Mouse (Mus musculus) stomach, embryonic 14.5 days (tissue): ENCODE results near the gene Nr1i2. TPM values are rescaled to one million over a fixed set of nuclear protein-coding genes. Genes with fewer than 3 reads are reported as not detected.

Source experiments
- ATAC-seq: fragments of 200-750 bp; cut with Nextera tagmentation; 2 replicates; pipeline ENCODE4 v1.8.0; 2017; ENCODE audit warnings: low read depth, moderate TSS enrichment; ENCODE audit not compliant: insufficient number of reproducible peaks, insufficient read depth, low FRiP score
- H3K27ac ChIP-seq: fragments of 300-500 bp; sonication (generic); 2 replicates; pipeline ENCODE4 v1.5.1; 2014; ENCODE audit warnings: mild to moderate bottlenecking, low read length, moderate library complexity, mixed read lengths
- H3K27me3 ChIP-seq: fragments of 300-500 bp; sonication (generic); 2 replicates; pipeline ENCODE4 v1.6.1; 2014; ENCODE audit warnings: low read length, control low read depth, mixed read lengths; ENCODE audit not compliant: control insufficient read depth, insufficient read depth
- H3K36me3 ChIP-seq: fragments of 300-500 bp; sonication (generic); 2 replicates; pipeline ENCODE4 v1.6.1; 2014; ENCODE audit warnings: mild to moderate bottlenecking, control low read depth, low read length, moderate library complexity, mixed read lengths; ENCODE audit not compliant: control insufficient read depth, insufficient read depth
- H3K4me1 ChIP-seq: fragments of 300-500 bp; sonication (generic); 2 replicates; pipeline ENCODE4 v1.6.1; 2014; ENCODE audit warnings: low read length, control low read depth, mixed read lengths; ENCODE audit not compliant: control insufficient read depth, insufficient read depth
- H3K4me2 ChIP-seq: fragments of 300-500 bp; sonication (generic); replicated peaks from 2 replicates; pipeline ENCODE4 v1.6.1; 2014; ENCODE audit warnings: low read depth, low read length, control low read depth
- H3K4me3 ChIP-seq: fragments of 300-500 bp; sonication (generic); 2 replicates; pipeline ENCODE4 v1.5.1; 2014; ENCODE audit warnings: low read depth, low read length, control low read depth
- H3K9ac ChIP-seq: fragments of 300-500 bp; sonication (generic); replicated peaks from 2 replicates; pipeline ENCODE4 v1.6.1; 2014; ENCODE audit warnings: low read depth, mild to moderate bottlenecking, control low read depth, low read length, moderate library complexity, mixed read lengths
- H3K9me3 ChIP-seq: fragments of 300-500 bp; sonication (generic); 2 replicates; pipeline ENCODE4 v1.6.1; 2016; ENCODE audit warnings: low read depth, low read length, control low read depth; ENCODE audit not compliant: control insufficient read depth
- WGBS: fragments of 180-500 bp; shearing (Covaris S2); extraction: QIAGEN DNeasy Blood & Tissue Kit; methylation state at CpG from one replicate; pipeline ENCODE4 v1.1.7; 2014; 5-methylcytosine and 5-hydroxymethylcytosine counted together
- polyA plus RNA-seq: library from polyadenylated mRNA; unstranded; fragments of >200 nt; fragmentation: Nextera tagmentation; extraction: Ambion mirVana; gene quantifications from 2 replicates; pipeline ENCODE4 v1.2.1, GENCODE M21; 2014

Nr1i2 gene
- polyA plus RNA-seq, 1 experiment from 2014 or later, result 2.6 TPM

GRCm38 (mm10) chr16:38295349-38295930 lies 816 bp upstream of the Nr1i2 start:
- ATAC-seq, result peak; percentile 43; the same call in 1 of the 2 replicates
- H3K36me3 ChIP-seq, result no peaks in the 10 kb centered on the region
- WGBS, result 38% methylated on average over 5 of the region's 5 CpGs
- H3K27ac ChIP-seq, result no peak overlapping the region
- no peaks in the 10 kb centered on the region for H3K9me3 ChIP-seq
- H3K4me3 ChIP-seq, result no peak overlapping the region
- no peaks in the 10 kb centered on the region for H3K4me1 ChIP-seq
- H3K27me3 ChIP-seq, result no peaks in the 10 kb centered on the region
- no peak overlapping the region for H3K9ac ChIP-seq
- H3K4me2 ChIP-seq, result 0 out of 2 replicates have a peak overlapping the region, but pooled peaks have one; percentile 3

GRCm38 (mm10) chr16:38290151-38290550 lies 4.5 kb downstream of the Nr1i2 start:
- peaks cover 11% of the 10 kb centered on the region; the same call in 1 of the 2 replicates for H3K4me1 ChIP-seq
- WGBS, result 71% methylated on average over 2 of the region's 2 CpGs
- no peak for ATAC-seq
- H3K27ac ChIP-seq, result no peak overlapping the region
- no peak overlapping the region for H3K4me3 ChIP-seq
- H3K9me3 ChIP-seq, result no peaks in the 10 kb centered on the region
- H3K4me2 ChIP-seq, result no peak overlapping the region
- H3K27me3 ChIP-seq, result no peaks in the 10 kb centered on the region
- H3K36me3 ChIP-seq, result no peaks in the 10 kb centered on the region
- no peak overlapping the region for H3K9ac ChIP-seq

- H3K9me3 ChIP-seq, result no peaks in the 10 kb centered on the region
- no peak overlapping the region for H3K9ac ChIP-seq
These were observed 5.8 kb downstream of the Nr1i2 start for GRCm38 (mm10) chr16:38288851-38289250.

GRCm38 (mm10) chr16:38287762-38288161 lies 6.9 kb downstream of the Nr1i2 start:
- H3K36me3 ChIP-seq, result no peaks in the 10 kb centered on the region
- H3K4me1 ChIP-seq, result peaks cover 11% of the 10 kb centered on the region; the same call in 1 of the 2 replicates
- H3K4me2 ChIP-seq, result no peak overlapping the region
- ATAC-seq, result peak; percentile 46; the same call in 1 of the 2 replicates
- H3K9me3 ChIP-seq, result no peaks in the 10 kb centered on the region
- no peak overlapping the region for H3K27ac ChIP-seq
- no peak overlapping the region for H3K4me3 ChIP-seq
- 67% methylated on average over 3 of the region's 3 CpGs for WGBS
- H3K9ac ChIP-seq, result no peak overlapping the region
- H3K27me3 ChIP-seq, result no peaks in the 10 kb centered on the region

More at GRCm38 (mm10) chr16:38288851-38289250, 5.8 kb downstream of the Nr1i2 start:
- H3K4me3 ChIP-seq, result no peak overlapping the region
- H3K27ac ChIP-seq, result no peak overlapping the region
- ATAC-seq, result no peak
- H3K4me1 ChIP-seq, result peaks cover 11% of the 10 kb centered on the region; the same call in 1 of the 2 replicates
- H3K36me3 ChIP-seq, result no peaks in the 10 kb centered on the region
- H3K4me2 ChIP-seq, result no peak overlapping the region
- WGBS, result 24% methylated on average over 6 of the region's 6 CpGs
- H3K27me3 ChIP-seq, result no peaks in the 10 kb centered on the region

GRCm38 (mm10) chr16:38287357-38287756 lies 7.3 kb downstream of the Nr1i2 start:
- Histone ChIP-seq H3K4me2 (no peak overlapping the region), H3K9ac (no peak overlapping the region), H3K4me1 (peaks cover 11% of the 10 kb centered on the region; the same call in 1 of the 2 replicates), H3K4me3 (no peak overlapping the region), H3K27me3 (no peaks in the 10 kb centered on the region), H3K36me3 (no peaks in the 10 kb centered on the region), H3K27ac (no peak overlapping the region), H3K9me3 (no peaks in the 10 kb centered on the region)
- ATAC-seq, result no peak
- WGBS, result 45% methylated on average over 6 of the region's 6 CpGs

- Histone ChIP-seq H3K27ac (no peak overlapping the region), H3K4me3 (no peak overlapping the region), H3K27me3 (no peaks in the 10 kb centered on the region), H3K36me3 (no peaks in the 10 kb centered on the region), H3K4me2 (no peak overlapping the region), H3K9me3 (no peaks in the 10 kb centered on the region), H3K9ac (no peak overlapping the region), H3K4me1 (peaks cover 11% of the 10 kb centered on the region; the same call in 1 of the 2 replicates)
- WGBS, result 29% methylated on average over 4 of the region's 4 CpGs
- no peak for ATAC-seq
These were observed 8.1 kb downstream of the Nr1i2 start for GRCm38 (mm10) chr16:38286541-38286940.

GRCm38 (mm10) chr16:38285801-38286200 lies 8.8 kb downstream of the Nr1i2 start:
- no peaks in the 10 kb centered on the region for H3K9me3 ChIP-seq
- H3K27ac ChIP-seq, result no peak overlapping the region
- no peaks in the 10 kb centered on the region for H3K27me3 ChIP-seq
- H3K36me3 ChIP-seq, result no peaks in the 10 kb centered on the region
- no peak overlapping the region for H3K4me2 ChIP-seq
- no peak overlapping the region for H3K9ac ChIP-seq
- 76% methylated on average over 7 of the region's 7 CpGs for WGBS
- no peak overlapping the region for H3K4me3 ChIP-seq
- H3K4me1 ChIP-seq, result peaks cover 11% of the 10 kb centered on the region; the same call in 1 of the 2 replicates
- no peak for ATAC-seq

GRCm38 (mm10) chr16:38283300-38283699 lies 11.3 kb downstream of the Nr1i2 start:
- Histone ChIP-seq H3K27ac (no peak overlapping the region), H3K27me3 (no peaks in the 10 kb centered on the region), H3K4me2 (no peak overlapping the region), H3K4me1 (peaks cover 11% of the 10 kb centered on the region; the same call in 1 of the 2 replicates), H3K36me3 (no peaks in the 10 kb centered on the region), H3K9me3 (no peaks in the 10 kb centered on the region), H3K4me3 (no peak overlapping the region), H3K9ac (no peak overlapping the region)
- no peak for ATAC-seq
- WGBS, result 28% methylated on average over 3 of the region's 3 CpGs
